Mouse (Mus musculus): ENCODE data around the gene Primpol. TPM values are rescaled to one million over a fixed set of nuclear protein-coding genes. Genes with fewer than 3 reads are reported as not detected.

Primpol gene
- polyA plus RNA-seq, 1 experiment from 2014 or later = 10.5 TPM

DNA sequence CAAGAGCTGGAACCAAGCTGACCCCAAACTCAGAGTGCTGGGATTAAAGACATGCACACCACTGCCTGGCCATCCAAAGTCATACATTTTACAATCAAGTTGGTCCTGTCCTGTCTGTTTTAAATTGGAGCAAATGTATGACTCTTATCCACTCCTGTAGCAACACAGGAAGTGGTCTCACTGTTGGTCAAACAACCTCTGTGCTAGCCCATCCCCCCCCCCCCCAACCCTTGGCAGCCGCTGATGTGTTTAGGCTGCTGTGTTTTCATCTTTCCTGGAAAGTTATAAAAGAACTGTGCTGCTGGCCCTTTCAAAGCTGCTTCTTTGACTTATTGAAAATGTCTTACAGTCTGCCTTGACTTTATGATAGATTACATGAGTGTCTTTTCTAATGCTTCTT lies 8.2 kb upstream of the Primpol start:
- ATAC-seq (ENCODE audit: low FRiP score, low read depth) = no peak
- no peaks in the 10 kb centered on the region for H3K27me3 ChIP-seq (replicated peaks)

DNA sequence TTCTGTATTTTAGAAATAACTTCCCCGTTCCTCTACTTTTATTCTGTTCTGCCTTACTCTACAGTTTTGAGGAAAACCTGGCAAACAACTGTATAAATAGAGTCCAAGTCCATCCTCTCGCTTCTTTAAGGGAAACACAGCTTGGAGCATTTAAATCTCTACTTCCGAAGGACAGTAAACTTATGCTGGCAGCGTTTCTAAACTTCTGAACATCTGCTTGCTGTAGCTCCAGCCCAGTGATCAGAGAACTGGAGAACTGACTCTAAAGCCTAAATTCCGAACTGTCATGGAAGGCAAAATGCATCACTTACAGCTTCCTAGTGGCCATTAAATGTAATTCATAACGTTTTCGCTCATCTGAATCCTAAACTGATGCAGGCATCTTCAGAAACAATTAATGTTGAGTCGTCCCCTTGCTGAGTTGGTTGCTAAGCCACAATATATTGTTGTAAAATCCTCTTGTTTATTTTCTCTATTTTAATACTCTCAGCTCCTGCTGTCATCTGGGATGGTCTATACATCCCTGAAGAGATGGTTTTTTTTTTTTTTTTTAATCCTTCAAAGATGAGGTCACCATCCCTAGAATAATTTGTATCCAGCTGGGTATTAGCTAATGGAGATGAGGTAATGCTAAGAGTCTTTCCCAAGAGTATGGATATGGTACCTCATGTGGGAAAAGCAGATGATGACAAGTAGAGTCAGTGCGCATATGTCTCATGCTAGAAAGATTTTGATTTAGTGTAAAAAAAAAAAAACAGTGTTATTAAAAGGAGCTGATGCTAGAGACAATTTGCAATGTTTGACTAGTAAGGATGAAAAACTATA lies 5.6 kb upstream of the Primpol start:
- no peak overlapping the region for H3K27ac ChIP-seq
- no peak overlapping the region for H3K4me2 ChIP-seq (replicated peaks)
- peaks cover 7% of the 10 kb centered on the region for H3K4me1 ChIP-seq
- no peak for ATAC-seq (ENCODE audit: low FRiP score, low read depth)
- no peaks in the 10 kb centered on the region for H3K36me3 ChIP-seq
- H3K9ac ChIP-seq = no peak overlapping the region
- H3K9me3 ChIP-seq = no peaks in the 10 kb centered on the region
- no peak overlapping the region for H3K4me3 ChIP-seq
- 78% methylated on average over 9 of the region's 9 CpGs for WGBS
- no peaks in the 10 kb centered on the region for H3K27me3 ChIP-seq (replicated peaks)

More for the DNA sequence above, 8.2 kb upstream of the Primpol start:
- H3K4me3 ChIP-seq = no peak overlapping the region
- WGBS = 56% methylated on average over 1 of the region's 1 CpGs
- H3K36me3 ChIP-seq = peaks cover 12% of the 10 kb centered on the region; the same call in 1 of the 2 replicates
- no peaks in the 10 kb centered on the region; the same call in 1 of the 2 replicates for H3K4me1 ChIP-seq
- H3K9ac ChIP-seq = no peak overlapping the region
- H3K9me3 ChIP-seq = no peaks in the 10 kb centered on the region
- no peak overlapping the region for H3K4me2 ChIP-seq (replicated peaks)
- no peak overlapping the region for H3K27ac ChIP-seq

DNA sequence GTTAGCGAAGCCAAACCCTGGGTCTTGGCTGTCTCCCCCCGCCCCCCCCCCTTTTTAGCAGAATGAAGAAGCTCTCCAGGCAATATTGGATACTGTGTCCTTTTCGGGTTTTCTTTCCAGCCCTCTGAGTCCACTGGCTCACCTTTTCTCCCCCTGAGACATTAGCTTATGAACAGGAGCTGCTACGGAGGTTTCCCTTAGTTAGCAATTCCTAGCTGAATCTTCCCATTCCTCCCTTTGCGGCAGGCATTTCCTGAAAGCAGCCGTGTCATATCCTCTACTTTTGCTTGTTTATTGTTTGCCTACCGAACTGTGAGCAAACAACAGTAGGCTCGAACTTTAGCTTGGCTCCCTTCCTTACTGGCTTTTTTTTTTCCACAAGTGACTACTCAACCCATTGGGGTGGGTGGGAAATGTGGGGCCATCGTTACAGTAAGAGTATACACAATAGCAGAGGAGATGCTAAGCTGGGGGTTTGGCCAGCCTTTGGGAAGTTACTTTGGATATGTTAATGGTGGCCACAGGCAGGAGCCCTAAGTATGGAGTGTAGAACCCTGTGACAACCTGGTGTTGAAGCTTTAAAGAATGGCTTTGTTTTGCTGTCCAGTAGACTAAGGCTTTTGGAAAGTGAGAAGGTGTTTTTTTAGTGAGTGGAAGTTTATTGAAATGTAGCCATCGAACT lies 1.8 kb upstream of the Primpol start:
- peaks cover 7% of the 10 kb centered on the region for H3K4me1 ChIP-seq
- H3K9me3 ChIP-seq = no peaks in the 10 kb centered on the region
- peak overlapping the region; percentile 92 for H3K4me2 ChIP-seq (replicated peaks)
- H3K27ac ChIP-seq = no peak overlapping the region
- H3K4me3 ChIP-seq = peak overlapping the region; percentile 83
- ATAC-seq (ENCODE audit: low FRiP score, low read depth) = no peak
- H3K27me3 ChIP-seq (replicated peaks) = no peaks in the 10 kb centered on the region
- peak overlapping the region; percentile 94 for H3K9ac ChIP-seq
- H3K36me3 ChIP-seq = no peaks in the 10 kb centered on the region
- WGBS = 1% methylated on average over 10 of the region's 10 CpGs

DNA sequence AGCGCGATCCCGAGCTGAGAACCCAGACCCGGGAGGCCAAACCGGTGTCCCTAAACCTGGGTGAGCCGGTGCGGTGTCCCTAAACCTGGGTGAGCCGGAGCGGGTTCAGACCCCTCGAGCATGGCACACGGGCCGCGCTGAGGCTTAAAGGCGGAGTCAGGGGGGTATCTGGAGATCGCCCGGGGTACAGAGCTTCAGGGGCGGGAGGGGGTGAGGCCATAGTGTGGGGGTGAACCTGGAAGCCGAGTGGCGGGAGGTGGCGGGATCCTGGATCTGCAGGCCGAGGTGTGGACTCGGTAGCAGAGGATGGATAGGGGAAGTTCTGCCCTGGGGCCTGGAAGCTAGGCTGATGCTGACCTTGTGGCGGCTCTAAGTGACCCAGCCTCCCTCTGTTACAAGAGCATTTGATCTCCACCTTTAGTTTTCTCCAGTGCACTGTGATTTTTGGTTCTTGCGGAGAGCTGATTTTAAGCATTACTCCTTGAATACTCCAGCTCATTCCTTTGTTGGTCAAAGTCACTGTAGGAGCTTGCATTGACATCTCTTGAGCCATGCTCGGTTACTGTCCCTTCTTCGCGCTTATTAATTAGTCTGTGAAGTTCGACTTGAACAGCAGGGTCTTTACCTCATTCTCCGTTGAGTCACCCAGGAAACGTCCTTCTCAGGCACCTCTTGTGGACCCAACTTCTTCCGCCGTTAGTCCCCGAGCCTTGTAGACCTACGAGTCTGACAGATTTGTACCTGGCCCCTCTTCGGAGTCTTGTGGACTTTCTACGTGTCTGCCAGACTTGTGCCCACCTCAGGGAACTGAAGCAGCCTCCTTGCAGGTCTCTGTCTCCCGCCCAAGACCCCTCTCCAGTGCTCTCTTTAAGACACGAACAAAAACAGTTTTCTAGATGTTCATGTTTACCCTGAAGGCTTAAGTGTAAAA lies 943 bp upstream of the Primpol start:
- peak overlapping the region; percentile 92 for H3K4me2 ChIP-seq (replicated peaks)
- WGBS = under 1% methylated on average over 38 of the region's 38 CpGs
- peak overlapping the region; percentile 85 for H3K27ac ChIP-seq
- peaks cover 7% of the 10 kb centered on the region for H3K4me1 ChIP-seq
- H3K9me3 ChIP-seq = no peaks in the 10 kb centered on the region
- H3K4me3 ChIP-seq = peak overlapping the region; percentile 83
- ATAC-seq (ENCODE audit: low FRiP score, low read depth) = peak; percentile 67
- no peaks in the 10 kb centered on the region for H3K27me3 ChIP-seq (replicated peaks)
- H3K9ac ChIP-seq = peak overlapping the region; percentile 94
- no peaks in the 10 kb centered on the region for H3K36me3 ChIP-seq

DNA sequence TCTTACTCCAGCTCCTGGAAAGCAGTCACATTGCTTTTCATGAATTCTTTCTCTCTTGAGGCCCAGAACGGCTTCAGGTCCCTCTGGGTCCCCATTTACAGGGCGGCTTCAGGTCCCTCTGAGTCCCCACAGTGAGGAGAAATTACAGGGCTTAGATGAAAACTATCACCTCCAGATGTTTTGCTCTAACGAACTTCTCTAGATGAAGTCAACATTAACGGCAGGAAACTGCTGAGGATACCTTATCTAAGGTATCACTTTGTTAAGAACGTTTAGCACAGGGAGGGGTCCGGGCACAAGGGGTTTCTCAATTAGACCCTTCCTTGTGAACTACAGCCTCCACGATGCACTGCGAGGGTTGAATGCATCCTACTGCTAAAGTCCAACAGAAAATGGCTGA lies 1.1 kb downstream of the Primpol start:
- peak overlapping the region; percentile 92; the same call in 1 of the 2 replicates for H3K4me2 ChIP-seq (replicated peaks)
- no peak for ATAC-seq (ENCODE audit: low FRiP score, low read depth)
- H3K4me3 ChIP-seq = no peak overlapping the region
- H3K9me3 ChIP-seq = no peaks in the 10 kb centered on the region
- no peaks in the 10 kb centered on the region for H3K27me3 ChIP-seq (replicated peaks)
- H3K27ac ChIP-seq = no peak overlapping the region
- no peak overlapping the region for H3K9ac ChIP-seq
- H3K4me1 ChIP-seq = peaks cover 7% of the 10 kb centered on the region
- H3K36me3 ChIP-seq = no peaks in the 10 kb centered on the region
- WGBS = 91% methylated on average over 8 of the region's 8 CpGs

DNA sequence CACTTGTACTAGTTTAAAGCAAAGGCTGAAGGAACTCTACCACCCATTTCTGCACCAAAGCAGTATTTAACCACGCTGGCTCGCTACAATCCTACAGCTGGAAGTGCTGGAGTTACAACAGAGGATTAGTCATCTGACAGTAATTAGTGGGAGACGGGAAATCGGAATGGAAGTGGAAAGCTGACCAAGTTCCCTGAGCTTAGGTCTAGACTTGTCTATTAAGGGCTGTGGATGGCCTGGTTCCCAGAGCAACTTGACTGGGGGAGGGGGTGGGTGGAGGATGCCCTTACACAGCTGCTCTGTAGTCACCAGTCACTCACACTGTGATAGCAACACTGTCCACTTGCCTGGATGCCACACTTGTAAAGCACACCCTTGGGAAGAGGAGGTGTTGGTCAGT lies 3.6 kb downstream of the Primpol start:
- no peak overlapping the region for H3K4me2 ChIP-seq (replicated peaks)
- WGBS = 79% methylated on average over 4 of the region's 4 CpGs
- no peak overlapping the region for H3K4me3 ChIP-seq
- H3K4me1 ChIP-seq = 0 out of 2 replicates have a peak, but pooled peaks cover under 1% of the 10 kb centered on the region
- H3K27me3 ChIP-seq (replicated peaks) = no peaks in the 10 kb centered on the region
- no peaks in the 10 kb centered on the region for H3K36me3 ChIP-seq
- no peak overlapping the region for H3K9ac ChIP-seq
- ATAC-seq (ENCODE audit: low FRiP score, low read depth) = no peak
- H3K27ac ChIP-seq = no peak overlapping the region
- no peaks in the 10 kb centered on the region for H3K9me3 ChIP-seq

DNA sequence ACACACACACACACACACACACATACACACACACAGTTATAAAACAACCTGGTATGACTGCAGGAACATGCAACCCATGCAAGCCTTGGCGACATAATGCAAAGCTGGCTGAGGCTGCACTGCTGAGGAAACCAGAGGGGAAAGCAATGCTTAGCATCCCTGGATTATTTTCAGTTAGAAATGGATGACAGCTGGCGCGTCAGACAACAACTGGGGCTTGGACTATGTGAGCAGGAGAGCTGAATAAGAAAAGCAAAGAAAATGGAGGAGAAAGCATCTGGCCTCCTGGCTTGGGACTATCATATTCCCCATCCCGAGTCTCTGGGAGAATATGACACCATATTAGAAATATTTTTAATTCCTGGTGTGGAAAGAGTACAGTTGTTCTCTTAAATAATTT lies 4.1 kb downstream of the Primpol start:
- Histone ChIP-seq H3K27me3 (replicated peaks) (no peaks in the 10 kb centered on the region), H3K9me3 (no peaks in the 10 kb centered on the region), H3K4me1 (no peaks in the 10 kb centered on the region), H3K4me2 (replicated peaks) (no peak overlapping the region), H3K9ac (no peak overlapping the region), H3K27ac (no peak overlapping the region), H3K36me3 (no peaks in the 10 kb centered on the region), H3K4me3 (no peak overlapping the region)
- ATAC-seq (ENCODE audit: low FRiP score, low read depth) = no peak
- 80% methylated on average over 4 of the region's 4 CpGs for WGBS

DNA sequence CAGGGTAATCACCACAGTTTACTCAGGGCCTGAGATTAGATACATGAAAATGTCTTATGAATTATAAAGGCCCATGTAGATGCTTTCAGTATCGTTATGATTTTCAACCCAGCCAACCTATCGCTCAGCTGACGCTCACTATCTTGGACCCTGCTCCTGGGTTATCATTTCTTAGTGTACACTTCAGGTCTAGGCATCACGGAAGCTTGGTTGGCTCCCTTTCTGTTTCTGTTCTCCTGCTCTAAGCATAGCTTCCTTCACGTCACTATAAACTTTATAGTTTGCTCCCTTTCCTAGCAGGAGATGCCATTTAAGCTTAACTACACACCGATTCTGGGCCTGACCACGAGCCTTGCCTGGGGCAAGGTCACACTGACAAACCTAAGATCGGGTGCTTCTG lies 5.5 kb downstream of the Primpol start:
- H3K4me3 ChIP-seq = no peak overlapping the region
- H3K36me3 ChIP-seq = no peaks in the 10 kb centered on the region
- 91% methylated on average over 8 of the region's 8 CpGs for WGBS
- H3K27ac ChIP-seq = no peak overlapping the region
- H3K9me3 ChIP-seq = no peaks in the 10 kb centered on the region
- H3K27me3 ChIP-seq (replicated peaks) = no peaks in the 10 kb centered on the region
- no peak for ATAC-seq (ENCODE audit: low FRiP score, low read depth)
- H3K4me2 ChIP-seq (replicated peaks) = no peak overlapping the region
- no peaks in the 10 kb centered on the region for H3K4me1 ChIP-seq
- no peak overlapping the region for H3K9ac ChIP-seq

DNA sequence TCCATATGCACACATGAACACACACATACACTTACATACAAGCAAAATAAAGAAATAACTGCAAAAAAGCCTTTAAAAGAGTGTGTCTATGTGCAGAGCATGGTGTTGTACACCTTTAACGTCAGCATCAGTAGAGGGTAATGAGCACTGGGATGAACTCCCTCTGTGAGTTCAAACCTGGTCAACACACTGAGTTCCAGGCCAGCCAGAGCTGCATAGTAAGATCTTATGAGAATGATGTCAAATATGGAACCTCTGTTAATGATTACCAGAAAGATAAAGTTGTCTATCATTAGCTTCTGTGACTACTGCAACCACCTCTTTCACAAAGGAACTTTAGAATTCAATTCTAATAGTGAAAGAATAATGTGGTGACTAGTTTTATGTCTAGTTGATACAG lies 10.1 kb downstream of the Primpol start:
- H3K4me3 ChIP-seq = no peak overlapping the region
- WGBS = 77% methylated on average over 1 of the region's 1 CpGs
- no peak for ATAC-seq (ENCODE audit: low FRiP score, low read depth)
- no peaks in the 10 kb centered on the region for H3K27me3 ChIP-seq (replicated peaks)
- no peaks in the 10 kb centered on the region for H3K9me3 ChIP-seq
- H3K27ac ChIP-seq = no peak overlapping the region
- no peak overlapping the region for H3K4me2 ChIP-seq (replicated peaks)
- H3K9ac ChIP-seq = no peak overlapping the region
- H3K36me3 ChIP-seq = no peaks in the 10 kb centered on the region
- no peaks in the 10 kb centered on the region for H3K4me1 ChIP-seq

DNA sequence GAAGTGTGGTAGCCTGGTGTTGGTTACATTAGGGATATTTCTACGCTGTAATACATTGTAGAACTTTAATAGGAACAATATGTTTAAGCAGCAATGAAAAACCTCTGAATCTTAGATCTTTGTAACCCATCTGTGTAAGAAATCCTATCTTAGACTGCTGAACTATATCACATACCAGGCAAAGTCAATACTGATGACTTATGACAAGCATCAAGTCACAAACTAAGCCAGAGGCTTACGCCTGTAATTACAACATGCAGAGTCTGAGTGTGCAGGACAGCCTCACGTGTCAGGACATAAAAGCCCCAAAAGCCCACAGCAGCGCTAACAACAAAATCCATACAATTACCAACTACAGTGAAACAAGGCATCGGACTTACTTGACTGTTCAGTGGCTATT lies 13.4 kb downstream of the Primpol start:
- H3K27ac ChIP-seq = no peak overlapping the region

DNA sequence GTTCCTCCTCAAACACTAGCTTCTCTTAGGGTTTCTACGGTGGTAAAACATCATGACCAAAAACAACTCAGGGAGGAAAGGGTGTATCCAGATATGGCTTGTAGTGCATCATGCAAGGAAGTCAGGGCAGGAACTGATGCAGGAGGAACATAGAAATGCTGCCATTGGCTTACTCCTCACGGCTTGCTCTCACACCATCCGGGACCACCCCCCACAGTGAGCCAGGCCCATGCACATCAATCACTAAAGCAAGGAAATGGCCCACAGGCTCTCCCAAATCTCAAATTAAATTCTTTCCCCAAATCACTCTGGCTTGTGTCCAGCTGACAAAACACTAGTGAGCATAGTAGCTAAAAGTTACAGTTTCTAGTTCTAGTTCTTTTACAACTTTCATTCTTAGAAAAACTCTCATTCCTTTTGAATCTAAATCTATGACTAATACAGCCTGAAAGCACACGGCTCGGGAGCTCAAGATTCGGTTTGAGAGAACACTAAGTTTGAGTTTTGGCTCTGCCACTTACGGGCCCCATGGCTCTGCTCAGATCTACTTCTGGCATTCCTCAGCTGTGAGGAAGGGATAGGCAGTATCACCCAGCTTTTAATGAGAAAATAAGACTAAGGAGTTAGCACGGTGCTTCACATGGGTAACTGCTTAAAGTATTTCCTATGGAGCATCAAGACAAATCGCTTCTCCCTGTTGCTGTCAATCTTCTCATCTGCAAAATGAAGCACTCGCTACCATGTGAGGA lies 15.9 kb downstream of the Primpol start:
- Histone ChIP-seq H3K4me2 (replicated peaks) (no peak overlapping the region), H3K27ac (no peak overlapping the region), H3K9me3 (no peaks in the 10 kb centered on the region), H3K4me1 (no peaks in the 10 kb centered on the region), H3K9ac (no peak overlapping the region), H3K4me3 (no peak overlapping the region), H3K27me3 (replicated peaks) (no peaks in the 10 kb centered on the region), H3K36me3 (no peaks in the 10 kb centered on the region)
- no peak for ATAC-seq (ENCODE audit: low FRiP score, low read depth)
- WGBS = 64% methylated on average over 10 of the region's 10 CpGs

More for the DNA sequence above, 13.4 kb downstream of the Primpol start:
- no peak overlapping the region for H3K9ac ChIP-seq
- no peak for ATAC-seq (ENCODE audit: low FRiP score, low read depth)
- H3K4me2 ChIP-seq (replicated peaks) = no peak overlapping the region
- 85% methylated on average over 5 of the region's 5 CpGs for WGBS
- H3K27me3 ChIP-seq (replicated peaks) = no peaks in the 10 kb centered on the region
- no peaks in the 10 kb centered on the region for H3K9me3 ChIP-seq
- no peaks in the 10 kb centered on the region for H3K36me3 ChIP-seq
- no peaks in the 10 kb centered on the region for H3K4me1 ChIP-seq
- no peak overlapping the region for H3K4me3 ChIP-seq

Measured in neural tube, embryonic 12.5 days (tissue).